Mouse (Mus musculus) ovary, postnatal 14 days (tissue): ENCODE measurements around the gene Rnf8.
"Not testable (repeated sequence)": the region's sequence is repeated elsewhere in the genome, so short reads cannot be mapped to it uniquely, and the experiment has no call there.

ENCODE experiments used
- DNase-seq: peaks from one replicate; pipeline ENCODE4 v3.0.0; 2022; ENCODE audit warnings: low spot score

Gene Rnf8

GRCm38 (mm10) chr17:29614115-29615023 is at the start of gene Rnf8, which contains the start of gene Gm28043:
Rnf8 (plus strand) TSS chr17:29614790.
Gm28043 (plus strand) TSS chr17:29614876.
- DNase-seq = peak; percentile 92

GRCm38 (mm10) chr17:29565521-29565920 is 49.1 kb upstream of the Rnf8 start:
- no peak for DNase-seq

GRCm38 (mm10) chr17:29568435-29568834 is 46.2 kb upstream of the Rnf8 start:
- no peak for DNase-seq

GRCm38 (mm10) chr17:29569831-29570230 is 44.8 kb upstream of the Rnf8 start:
- DNase-seq = no peak

GRCm38 (mm10) chr17:29579579-29580126 is 34.9 kb upstream of the Rnf8 start:
- DNase-seq = no peak

GRCm38 (mm10) chr17:29583569-29583968 is 31.0 kb upstream of the Rnf8 start:
- no peak for DNase-seq

- DNase-seq = no peak
Observed at GRCm38 (mm10) chr17:29584306-29584705, 30.3 kb upstream of the Rnf8 start.

GRCm38 (mm10) chr17:29584737-29585136 is 29.9 kb upstream of the Rnf8 start:
- no peak for DNase-seq

- DNase-seq = no peak
Observed at GRCm38 (mm10) chr17:29585446-29585845, 29.1 kb upstream of the Rnf8 start.

- no peak for DNase-seq
Observed at GRCm38 (mm10) chr17:29586921-29587320, 27.7 kb upstream of the Rnf8 start.

- DNase-seq = no peak
Observed at GRCm38 (mm10) chr17:29589221-29589898, 25.2 kb upstream of the Rnf8 start.

- DNase-seq = no peak
Observed at GRCm38 (mm10) chr17:29595891-29596770, 18.5 kb upstream of the Rnf8 start.

- no peak for DNase-seq
Observed at GRCm38 (mm10) chr17:29596771-29597132, 17.8 kb upstream of the Rnf8 start.

- DNase-seq = no peak
Observed at GRCm38 (mm10) chr17:29599051-29599450, 15.5 kb upstream of the Rnf8 start.

- no peak for DNase-seq
Observed at GRCm38 (mm10) chr17:29599537-29599936, 15.1 kb upstream of the Rnf8 start.

- no peak for DNase-seq
Observed at GRCm38 (mm10) chr17:29601391-29601790, 13.2 kb upstream of the Rnf8 start.

GRCm38 (mm10) chr17:29603283-29603682 is 11.3 kb upstream of the Rnf8 start:
- peak; percentile 78 for DNase-seq

- DNase-seq = not testable (repeated sequence)
Observed at GRCm38 (mm10) chr17:29613453-29613852, 1.1 kb upstream of the Rnf8 start.

- no peak for DNase-seq
Observed at GRCm38 (mm10) chr17:29615024-29615551, 498 bp downstream of the Rnf8 start.

GRCm38 (mm10) chr17:29615616-29616015 is 1.0 kb downstream of the Rnf8 start:
- no peak for DNase-seq

- DNase-seq = no peak
Observed at GRCm38 (mm10) chr17:29619231-29619630, 4.6 kb downstream of the Rnf8 start.

GRCm38 (mm10) chr17:29623488-29623887 is 8.9 kb downstream of the Rnf8 start:
- no peak for DNase-seq
